ENCODE assay signal across 15 mouse cellular contexts in genomic region chr3:31107674-31108073, GRCm38 (mm10). TPM values are rescaled to one million over a fixed set of nuclear protein-coding genes. Genes with fewer than 3 reads are reported as not detected.
DNase-seq lines count a peak whose midpoint lies in the region; ATAC-seq and TF ChIP-seq lines count a peak whose summit lies in the region.
"Had no signal": no experiment of that assay in that cellular context is flagged by ENCODE, and none has a peak within 500 bp of the region (broad histone marks: within the 10 kb centered on the region; RNA-seq: fewer than 3 reads in every experiment).

No protein-coding gene starts in this region.

- 0 out of 2 replicates have a peak, but pooled peaks have one; percentile 48 for TF ChIP-seq EP300 in lung, postnatal 0 days (IDR thresholded peaks at IDR 0.05)

- ATAC-seq in hindbrain, embryonic 15.5 days (ENCODE audit: low FRiP score, low read depth), result peak; percentile 48; the same call in 1 of the 2 replicates
- ATAC-seq in hindbrain, embryonic 12.5 days (ENCODE audit: low FRiP score), result no peak
- ATAC-seq in lung, postnatal 0 days, result peak; percentile 87
- no peak for ATAC-seq in erythroblast, adult 5-6 weeks (replicated peaks; ENCODE audit: low FRiP score, poor library complexity, severe bottlenecking)
- ATAC-seq: forebrain, embryonic 13.5 days had no signal

- no peak for TF ChIP-seq CTCF in lung, postnatal 0 days (IDR thresholded peaks at IDR 0.05)

- peaks cover 26% of the 10 kb centered on the region for H3K4me1 ChIP-seq in hindbrain, embryonic 15.5 days (replicated peaks)
- H3K4me1 ChIP-seq in hindbrain, embryonic 12.5 days, result peaks cover 17% of the 10 kb centered on the region
- peaks cover 9% of the 10 kb centered on the region; the same call in 1 of the 2 replicates for H3K4me1 ChIP-seq in lung, postnatal 0 days (ENCODE audit: insufficient read depth, low read depth, low read length)

- no peaks in the 10 kb centered on the region for H3K36me3 ChIP-seq in hindbrain, embryonic 15.5 days
- no peaks in the 10 kb centered on the region for H3K36me3 ChIP-seq in hindbrain, embryonic 12.5 days
- H3K36me3 ChIP-seq in lung, postnatal 0 days (ENCODE audit: insufficient read depth, low read length), result no peaks in the 10 kb centered on the region
- H3K36me3 ChIP-seq: liver, embryonic 13.5 days had no signal

- peak; percentile 21 to 22 for DNase-seq in cerebellum, postnatal 25 days
- no peak for DNase-seq in cerebellum, adult 11 months
- peak; percentile 58 to 59 for DNase-seq in heart, adult 9 months (ENCODE audit: low spot score in 2 of 2)
- DNase-seq in lung, postnatal 0 days (ENCODE audit: low spot score), result peak; percentile 83
- DNase-seq in thymus, postnatal 14 days, result no peak
- DNase-seq: kidney, postnatal 14 days; liver, embryonic 13.5 days; thymus, postnatal 4 days had no signal

- H3K9me3 ChIP-seq in hindbrain, embryonic 15.5 days, result no peaks in the 10 kb centered on the region
- no peaks in the 10 kb centered on the region for H3K9me3 ChIP-seq in hindbrain, embryonic 12.5 days (replicated peaks)
- H3K9me3 ChIP-seq in lung, postnatal 0 days (ENCODE audit: low read length), result no peaks in the 10 kb centered on the region
- H3K9me3 ChIP-seq: forebrain, embryonic 13.5 days; liver, embryonic 13.5 days had no signal

- WGBS in hindbrain, embryonic 15.5 days, result 70% methylated on average over 4 of the region's 4 CpGs
- 82% methylated on average over 4 of the region's 4 CpGs for WGBS in hindbrain, embryonic 12.5 days
- WGBS in lung, postnatal 0 days, result 47% methylated on average over 4 of the region's 4 CpGs

- no peak overlapping the region for H3K4me3 ChIP-seq in hindbrain, embryonic 15.5 days
- no peak overlapping the region for H3K4me3 ChIP-seq in hindbrain, embryonic 12.5 days
- H3K4me3 ChIP-seq in lung, postnatal 0 days (ENCODE audit: low read depth, low read length), result no peak overlapping the region
- H3K4me3 ChIP-seq: forebrain, embryonic 13.5 days; left cerebral cortex, adult 2 months; liver, embryonic 13.5 days had no signal

- peak overlapping the region; percentile 42 for H3K27ac ChIP-seq in hindbrain, embryonic 15.5 days (replicated peaks)
- no peak overlapping the region for H3K27ac ChIP-seq in hindbrain, embryonic 12.5 days
- H3K27ac ChIP-seq in lung, postnatal 0 days (ENCODE audit: low read length), result no peak overlapping the region
- H3K27ac ChIP-seq: forebrain, embryonic 13.5 days; left cerebral cortex, adult 2 months; liver, embryonic 13.5 days had no signal

- H3K27me3 ChIP-seq in hindbrain, embryonic 15.5 days, result no peaks in the 10 kb centered on the region
- no peaks in the 10 kb centered on the region for H3K27me3 ChIP-seq in hindbrain, embryonic 12.5 days
- no peaks in the 10 kb centered on the region for H3K27me3 ChIP-seq in lung, postnatal 0 days (replicated peaks; ENCODE audit: insufficient read depth, low read length)
- H3K27me3 ChIP-seq: forebrain, embryonic 13.5 days; liver, embryonic 13.5 days had no signal

- 0 out of 2 replicates have a peak overlapping the region, but pooled peaks have one; percentile 1 for H3K4me2 ChIP-seq in hindbrain, embryonic 15.5 days
- no peak overlapping the region for H3K4me2 ChIP-seq in hindbrain, embryonic 12.5 days (replicated peaks)
- no peak overlapping the region for H3K4me2 ChIP-seq in lung, postnatal 0 days (replicated peaks; ENCODE audit: low read depth, low read length)
- H3K4me2 ChIP-seq: forebrain, embryonic 13.5 days; liver, embryonic 13.5 days had no signal

- H3K9ac ChIP-seq in hindbrain, embryonic 15.5 days, result no peak overlapping the region
- no peak overlapping the region for H3K9ac ChIP-seq in hindbrain, embryonic 12.5 days
- H3K9ac ChIP-seq in lung, postnatal 0 days (replicated peaks; ENCODE audit: low read depth), result no peak overlapping the region
- H3K9ac ChIP-seq: forebrain, embryonic 13.5 days; liver, embryonic 13.5 days had no signal

RNA-seq across cellular contexts. Expression of gene Skil, which starts 12.8 kb away (rescaled TPM):
- 23.3 and 23.9 TPM in 2 replicates for polyA plus RNA-seq in hindbrain, embryonic 15.5 days (2015; fragmentation: Nextera tagmentation; extraction: Ambion mirVana)
- 51.9 and 52.8 TPM in 2 replicates for polyA plus RNA-seq in hindbrain, embryonic 12.5 days (2016; fragmentation: Nextera tagmentation; extraction: Ambion mirVana)
- polyA plus RNA-seq in lung, postnatal 0 days (2015; fragmentation: Nextera tagmentation; extraction: Ambion mirVana), result 24.8 and 29.6 TPM in 2 replicates
- total RNA-seq in erythroblast, adult 5-6 weeks (2015; ENCODE audit: low replicate concordance), result 2.3 and 3.5 TPM in 2 replicates
- 5.3 and 6.8 TPM in 2 replicates for total RNA-seq in erythroblast, adult 5-6 weeks (2017; ENCODE audit: low replicate concordance)

RNA-seq across cellular contexts. Expression of gene Cldn11, which starts 42.0 kb away (rescaled TPM):
- polyA plus RNA-seq in hindbrain, embryonic 15.5 days (2015; fragmentation: Nextera tagmentation; extraction: Ambion mirVana), result 55.6 and 76.0 TPM in 2 replicates
- polyA plus RNA-seq in hindbrain, embryonic 12.5 days (2016; fragmentation: Nextera tagmentation; extraction: Ambion mirVana), result 31.2 and 31.3 TPM in 2 replicates
- 1.3 and 2.2 TPM in 2 replicates for polyA plus RNA-seq in lung, postnatal 0 days (2015; fragmentation: Nextera tagmentation; extraction: Ambion mirVana)
- not detected in 2 replicates for total RNA-seq in erythroblast, adult 5-6 weeks (2015; ENCODE audit: low replicate concordance)
- not detected in 2 replicates for total RNA-seq in erythroblast, adult 5-6 weeks (2017; ENCODE audit: low replicate concordance)
- total RNA-seq: hematopoietic stem cell, adult 5-6 weeks had no signal
- polyA plus RNA-seq: C2C12 had no signal

Comparison
In these comparisons a context has a peak if more than half of its experiments do, and no peak if none do; other contexts are left out.
1. DNase-seq: peak in cerebellum, postnatal 25 days (2 of 2), heart, adult 9 months (2 of 2) and lung, postnatal 0 days (single experiment); none in cerebellum, adult 11 months (single experiment) and thymus, postnatal 14 days (single experiment).
2. ATAC-seq: peak in hindbrain, embryonic 15.5 days (single experiment) and lung, postnatal 0 days (single experiment); none in hindbrain, embryonic 12.5 days (single experiment) and erythroblast, adult 5-6 weeks (single experiment).
3. RNA of gene Cldn11, which starts 42.0 kb away (polyA plus RNA-seq): 55.6 to 76.0 TPM in hindbrain, embryonic 15.5 days and 31.2 to 31.3 TPM in hindbrain, embryonic 12.5 days; 1.3 to 2.2 TPM in lung, postnatal 0 days; every median in the first group is over 10 times any median in the second.